Mouse (Mus musculus) bone marrow, adult 2 months (tissue): ENCODE data around the gene Pdgfc. TPM values are rescaled to one million over a fixed set of nuclear protein-coding genes. Genes with fewer than 3 reads are reported as not detected.

ENCODE experiments used
- H3K27ac ChIP-seq: fragments of 200-500 bp; 2 replicates; pipeline ENCODE4 v1.5.1; 2012; ENCODE audit warnings: low read depth, mild to moderate bottlenecking, control low read depth, inconsistent platforms, low read length; ENCODE audit not compliant: control insufficient read depth, poor library complexity, insufficient read depth
- H3K4me1 ChIP-seq: fragments of 200-500 bp; 2 replicates; pipeline ENCODE4 v1.6.1; 2011; ENCODE audit warnings: low read length; ENCODE audit not compliant: control insufficient read depth, insufficient read depth
- H3K4me3 ChIP-seq: fragments of 200-500 bp; replicated peaks from 2 replicates; pipeline ENCODE3; 2011; ENCODE audit warnings: mild to moderate bottlenecking, low read depth, low read length, control low read depth; ENCODE audit not compliant: control insufficient read depth
- CTCF ChIP-seq: fragments of 200-500 bp; IDR thresholded peaks from 2 replicates; pipeline ENCODE4 v1.5.1; 2011; ENCODE audit warnings: low read length, control low read depth; ENCODE audit not compliant: control insufficient read depth, insufficient read depth
- POLR2A ChIP-seq: fragments of 200-500 bp; IDR thresholded peaks from 2 replicates; pipeline ENCODE4 v1.6.1; 2011; ENCODE audit warnings: low read depth, mild to moderate bottlenecking, control low read depth, low read length, borderline replicate concordance; ENCODE audit not compliant: control insufficient read depth
- WGBS: fragments of 180-500 bp; shearing (Covaris S2); methylation state at CpG from one replicate; pipeline ENCODE4 v1.1.7; 2018; 5-methylcytosine and 5-hydroxymethylcytosine counted together
- polyA plus RNA-seq: library from polyadenylated mRNA; stranded (reverse); fragments of >200 nt; gene quantifications from 2 replicates; pipeline ENCODE4 v1.2.4, GENCODE M21; 2011; ENCODE audit warnings: low replicate concordance; ENCODE audit not compliant: missing spikeins, insufficient read depth, insufficient read length

Gene Pdgfc
- polyA plus RNA-seq, 1 experiment: 1.8 TPM

DNA sequence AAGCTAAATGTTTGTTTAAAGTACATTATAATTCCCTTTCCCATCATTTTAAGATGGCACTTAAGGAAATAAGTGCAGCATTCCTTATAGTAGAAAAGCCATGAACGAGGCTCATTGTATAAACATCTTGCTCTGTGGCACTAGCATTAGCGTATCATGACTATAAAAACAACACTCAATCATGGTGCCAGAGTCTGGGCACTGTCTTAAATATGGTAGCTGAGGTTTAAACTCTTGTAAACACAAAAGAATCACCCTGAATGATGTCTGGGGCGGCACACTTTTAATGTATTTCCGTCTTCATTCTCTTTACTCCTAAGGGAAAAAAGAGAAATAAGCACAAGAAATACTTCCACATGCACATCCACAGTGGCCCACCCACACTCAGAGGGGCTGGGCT is 192.1 kb downstream of the Pdgfc start:
- Histone ChIP-seq H3K4me3 (no peak overlapping the region), H3K27ac (no peak overlapping the region), H3K4me1 (no peaks in the 10 kb centered on the region)
- TF ChIP-seq CTCF (no peak), POLR2A (no peak)
- WGBS: 77% methylated on average over 4 of the region's 4 CpGs

DNA sequence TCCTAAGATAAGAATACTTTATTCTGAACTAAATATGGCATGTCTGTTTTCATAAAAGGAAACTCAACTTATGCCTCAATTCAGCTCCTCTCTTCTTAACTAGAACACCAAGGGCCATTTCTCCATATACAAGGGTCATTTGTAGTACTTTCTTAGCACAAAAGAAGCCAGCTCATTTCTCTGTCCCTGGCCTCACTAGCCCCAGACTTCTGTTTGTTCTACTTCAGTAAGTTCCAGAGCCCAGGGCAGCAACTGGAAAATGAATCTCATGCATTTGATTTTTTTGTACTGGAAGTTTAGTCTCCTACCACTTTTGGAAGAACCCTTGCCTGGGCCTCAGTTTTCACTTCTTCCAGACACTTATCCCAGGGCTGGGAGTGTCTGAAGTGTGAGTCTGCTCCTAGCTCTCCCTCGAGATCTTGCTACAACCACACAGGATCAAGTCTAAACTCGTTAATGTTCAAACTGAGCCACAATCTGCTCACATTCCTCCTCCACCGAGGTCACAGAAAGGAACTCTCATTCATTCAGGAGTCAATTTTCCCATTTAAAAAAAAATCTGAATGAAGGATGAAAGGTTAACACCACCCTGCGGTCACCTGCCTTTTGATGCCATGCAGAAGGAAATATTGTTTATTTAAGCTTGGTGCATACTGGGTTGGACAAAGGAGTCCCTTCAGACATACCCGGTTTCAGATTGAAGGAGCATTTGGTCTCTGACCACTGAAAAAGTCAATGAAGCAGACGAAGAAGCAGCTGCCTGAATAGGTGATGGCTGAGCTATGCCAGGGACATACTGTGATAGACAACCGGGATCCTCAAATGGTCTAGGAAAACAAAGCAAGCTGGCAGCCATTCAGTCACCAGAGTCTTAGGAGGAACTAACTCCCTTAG is 206.7 kb downstream of the Pdgfc start:
- Histone ChIP-seq H3K27ac (no peak overlapping the region), H3K4me1 (no peaks in the 10 kb centered on the region), H3K4me3 (no peak overlapping the region)
- WGBS: 69% methylated on average over 7 of the region's 7 CpGs
- TF ChIP-seq CTCF: no peak
- no peak for TF ChIP-seq POLR2A

DNA sequence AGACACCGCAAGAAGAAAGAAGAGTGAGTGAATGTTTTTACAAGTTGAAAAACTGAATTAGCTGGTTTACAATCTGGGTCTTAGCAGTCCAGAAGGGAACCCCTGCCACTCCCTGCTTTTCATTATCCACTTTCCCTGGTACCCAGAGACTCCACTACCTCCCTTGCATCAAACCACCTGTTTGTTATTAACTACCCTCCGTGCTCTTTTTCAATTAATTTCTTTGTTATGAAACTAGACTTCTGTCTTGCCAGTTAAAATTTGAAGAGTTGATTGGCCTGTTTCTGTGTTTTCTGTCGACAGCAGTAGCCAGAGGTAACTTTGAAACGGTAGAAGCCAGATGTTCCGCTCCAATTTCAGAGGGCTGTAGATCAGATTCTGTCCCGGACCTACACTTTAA is 207.4 kb downstream of the Pdgfc start:
- WGBS: 83% methylated on average over 6 of the region's 6 CpGs
- TF ChIP-seq CTCF (no peak), POLR2A (no peak)
- no peak overlapping the region for H3K27ac ChIP-seq
- H3K4me3 ChIP-seq: no peak overlapping the region
- no peaks in the 10 kb centered on the region for H3K4me1 ChIP-seq

GRCm38 (mm10) chr3:81262801-81263200 is 226.6 kb downstream of the Pdgfc start:
- no peak for TF ChIP-seq CTCF
- TF ChIP-seq POLR2A: no peak
- no peak overlapping the region for H3K27ac ChIP-seq
- WGBS: 91% methylated on average over 1 of the region's 1 CpGs

More at GRCm38 (mm10) chr3:81262801-81263200, 226.6 kb downstream of the Pdgfc start:
- Histone ChIP-seq H3K4me1 (no peaks in the 10 kb centered on the region), H3K4me3 (no peak overlapping the region)

Other genes starting within 250 kb of the Pdgfc start
- 0.40 TPM in 1 of 2 replicates, not detected in the other for gene Gria2, start 233.6 kb upstream of the Pdgfc start, polyA plus RNA-seq
- not detected in 2 replicates for gene Glrb, start 122.8 kb upstream of the Pdgfc start, polyA plus RNA-seq